Mouse (Mus musculus) kidney, embryonic 15.5 days (tissue): ENCODE measurements around the gene Col20a1. TPM values are rescaled to one million over a fixed set of nuclear protein-coding genes. Genes with fewer than 3 reads are reported as not detected.

ENCODE experiments used
- ATAC-seq: fragments of 200-750 bp; cut with Nextera tagmentation; replicated peaks from 2 replicates; pipeline ENCODE4 v1.8.0; 2017; ENCODE audit warnings: moderate TSS enrichment; ENCODE audit not compliant: low FRiP score
- H3K27ac ChIP-seq: fragments of 300-500 bp; sonication (generic); 2 replicates; pipeline ENCODE4 v1.5.1; 2015; ENCODE audit warnings: mild to moderate bottlenecking, inconsistent platforms
- H3K27me3 ChIP-seq: fragments of 300-500 bp; sonication (generic); 2 replicates; pipeline ENCODE4 v1.6.1; 2015; ENCODE audit warnings: inconsistent platforms
- H3K36me3 ChIP-seq: fragments of 300-500 bp; sonication (generic); 2 replicates; pipeline ENCODE4 v1.6.1; 2015; ENCODE audit warnings: inconsistent platforms
- H3K4me1 ChIP-seq: fragments of 300-500 bp; sonication (generic); 2 replicates; pipeline ENCODE4 v1.6.1; 2015; ENCODE audit warnings: inconsistent platforms
- H3K4me2 ChIP-seq: fragments of 300-500 bp; sonication (generic); 2 replicates; pipeline ENCODE4 v1.6.1; 2015; ENCODE audit warnings: moderate library complexity, mild to moderate bottlenecking, inconsistent platforms
- H3K4me3 ChIP-seq: fragments of 300-500 bp; sonication (generic); replicated peaks from 2 replicates; pipeline ENCODE4 v1.5.1; 2015; ENCODE audit warnings: mild to moderate bottlenecking, inconsistent platforms
- H3K9ac ChIP-seq: fragments of 300-500 bp; sonication (generic); 2 replicates; pipeline ENCODE4 v1.6.1; 2015; ENCODE audit warnings: mild to moderate bottlenecking, inconsistent platforms
- H3K9me3 ChIP-seq: fragments of 300-500 bp; sonication (generic); replicated peaks from 2 replicates; pipeline ENCODE4 v1.6.1; 2016; ENCODE audit warnings: inconsistent platforms
- WGBS: fragments of 180-500 bp; shearing (Covaris S2); methylation state at CpG from one replicate; pipeline ENCODE4 v1.1.7; 2015; ENCODE audit warnings: mixed read lengths; 5-methylcytosine and 5-hydroxymethylcytosine counted together
- polyA plus RNA-seq: library from polyadenylated mRNA; unstranded; fragments of >200 nt; fragmentation: Nextera tagmentation; extraction: Ambion mirVana; gene quantifications from 2 replicates; pipeline ENCODE4 v1.2.1, GENCODE M21; 2015

The Col20a1 gene
- polyA plus RNA-seq, 1 experiment from 2014 or later, result 0.69 TPM

DNA sequence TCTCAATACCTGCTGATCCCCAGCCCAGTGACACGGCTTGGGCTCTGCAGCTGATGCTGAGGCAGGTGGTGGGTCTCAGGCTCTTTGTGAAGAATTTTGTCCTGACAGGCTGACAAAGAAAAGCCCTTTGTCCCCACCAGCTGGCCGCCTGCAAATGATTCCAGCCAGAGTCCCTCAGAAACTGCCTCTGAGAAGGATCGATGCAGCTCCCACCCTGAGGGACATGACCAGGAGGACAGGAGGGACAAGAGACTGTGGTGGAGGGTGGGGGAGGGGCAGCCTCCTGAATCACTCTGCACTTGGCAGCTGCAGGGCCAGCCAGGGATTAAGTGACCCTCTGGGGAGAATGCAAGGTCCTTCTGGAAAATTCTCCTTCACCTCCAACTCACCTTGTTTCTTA lies 57.7 kb downstream of the Col20a1 start:
- Histone ChIP-seq H3K4me2 (no peak overlapping the region), H3K4me3 (no peak overlapping the region), H3K9me3 (no peaks in the 10 kb centered on the region), H3K27me3 (peaks cover 35% of the 10 kb centered on the region), H3K4me1 (peaks cover 37% of the 10 kb centered on the region), H3K9ac (no peak overlapping the region), H3K27ac (peak overlapping the region; percentile 45; the same call in 1 of the 2 replicates), H3K36me3 (no peaks in the 10 kb centered on the region)
- 18% methylated on average over 3 of the region's 3 CpGs for WGBS
- ATAC-seq, result no peak

DNA sequence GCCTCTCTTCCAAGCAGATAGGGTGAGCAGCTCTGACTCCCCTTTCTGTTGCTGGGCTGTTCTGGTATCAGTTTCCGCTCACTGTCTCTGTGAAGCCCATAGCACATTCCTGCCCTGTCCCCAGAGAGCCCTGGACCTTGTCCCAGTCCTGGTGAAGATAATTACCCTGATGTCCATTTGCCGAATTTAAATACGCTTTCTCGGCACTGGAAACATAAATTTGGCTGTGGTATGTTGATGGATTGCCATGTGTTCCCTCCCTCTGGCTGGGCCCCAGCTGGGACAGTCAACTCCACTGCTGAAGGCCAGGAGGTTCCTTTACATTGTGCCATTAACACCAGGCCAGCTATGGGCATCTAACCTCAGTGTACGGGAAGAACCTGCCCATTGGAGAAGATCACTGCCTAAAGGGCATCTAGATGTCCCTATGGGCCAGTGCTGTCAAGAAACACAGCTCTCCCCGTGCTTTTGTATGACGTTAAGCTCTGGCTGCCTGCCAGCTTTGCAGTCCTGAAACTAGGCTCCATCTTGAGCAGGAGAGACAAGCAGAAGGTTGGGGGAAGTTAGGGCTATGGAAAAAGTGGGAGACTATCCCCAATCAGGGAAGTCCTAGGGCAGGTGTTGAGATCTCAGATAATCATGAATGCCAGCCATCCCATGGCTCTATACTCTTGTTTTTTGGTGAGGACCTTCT lies 62.1 kb downstream of the Col20a1 start:
- Histone ChIP-seq H3K36me3 (no peaks in the 10 kb centered on the region), H3K4me1 (peaks cover 13% of the 10 kb centered on the region), H3K27ac (no peak overlapping the region), H3K9ac (no peak overlapping the region), H3K4me3 (no peak overlapping the region), H3K9me3 (no peaks in the 10 kb centered on the region), H3K4me2 (no peak overlapping the region), H3K27me3 (peaks cover 3% of the 10 kb centered on the region; the same call in 1 of the 2 replicates)
- no peak; the same call in 1 of the 2 replicates for ATAC-seq
- 45% methylated on average over 7 of the region's 7 CpGs for WGBS

DNA sequence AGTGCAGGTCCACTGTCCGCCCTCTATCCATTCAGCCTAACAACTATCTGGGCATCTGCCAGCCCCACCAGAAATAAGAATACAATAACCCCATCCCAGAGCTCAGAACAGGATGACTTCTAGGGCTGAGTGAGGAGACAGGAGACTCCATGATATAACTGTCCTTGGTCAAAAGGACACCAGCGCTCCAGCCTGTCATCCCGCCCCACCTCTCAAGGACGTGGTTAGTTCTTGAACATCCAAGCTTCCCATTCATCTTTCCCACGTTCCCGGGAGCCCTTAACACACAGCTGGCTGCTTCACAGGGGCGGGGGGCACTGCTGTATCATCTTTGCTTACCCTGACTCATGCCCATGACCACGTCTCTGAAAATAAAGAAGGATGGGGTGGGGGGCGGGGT lies 62.7 kb downstream of the Col20a1 start:
- peaks cover 7% of the 10 kb centered on the region for H3K4me1 ChIP-seq
- H3K9me3 ChIP-seq, result no peaks in the 10 kb centered on the region
- no peak overlapping the region for H3K4me3 ChIP-seq
- H3K36me3 ChIP-seq, result no peaks in the 10 kb centered on the region
- no peak overlapping the region for H3K9ac ChIP-seq
- no peak overlapping the region for H3K27ac ChIP-seq
- peaks cover 3% of the 10 kb centered on the region; the same call in 1 of the 2 replicates for H3K27me3 ChIP-seq
- no peak for ATAC-seq
- 73% methylated on average over 9 of the region's 9 CpGs for WGBS
- H3K4me2 ChIP-seq, result no peak overlapping the region

DNA sequence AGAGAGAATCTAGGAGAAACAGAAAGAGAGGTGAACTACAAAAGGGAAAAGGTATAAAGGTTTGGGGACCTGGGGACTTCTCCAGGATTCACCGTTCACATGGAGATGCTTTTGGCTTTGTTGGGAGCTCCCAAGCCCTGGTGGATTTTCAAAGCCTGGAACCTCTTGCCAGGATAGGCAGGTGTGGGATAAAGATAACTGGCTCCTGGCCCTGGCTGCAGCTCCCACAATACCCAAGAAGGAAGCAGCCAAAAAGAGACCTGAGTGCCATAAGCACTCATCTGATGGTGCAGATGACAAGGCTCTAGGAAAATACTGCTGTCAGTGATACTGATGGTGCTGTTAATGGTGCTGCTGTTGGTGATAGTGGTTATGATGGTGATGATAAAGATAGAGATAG lies 65.8 kb downstream of the Col20a1 start:
- 0 out of 2 replicates have a peak, but pooled peaks cover 5% of the 10 kb centered on the region for H3K4me1 ChIP-seq
- no peak overlapping the region for H3K9ac ChIP-seq
- peaks cover 8% of the 10 kb centered on the region; the same call in 1 of the 2 replicates for H3K27me3 ChIP-seq
- ATAC-seq, result no peak
- H3K4me3 ChIP-seq, result no peak overlapping the region
- H3K36me3 ChIP-seq, result no peaks in the 10 kb centered on the region
- no peak overlapping the region for H3K4me2 ChIP-seq
- 89% methylated on average over 1 of the region's 1 CpGs for WGBS
- H3K27ac ChIP-seq, result no peak overlapping the region
- no peaks in the 10 kb centered on the region for H3K9me3 ChIP-seq

DNA sequence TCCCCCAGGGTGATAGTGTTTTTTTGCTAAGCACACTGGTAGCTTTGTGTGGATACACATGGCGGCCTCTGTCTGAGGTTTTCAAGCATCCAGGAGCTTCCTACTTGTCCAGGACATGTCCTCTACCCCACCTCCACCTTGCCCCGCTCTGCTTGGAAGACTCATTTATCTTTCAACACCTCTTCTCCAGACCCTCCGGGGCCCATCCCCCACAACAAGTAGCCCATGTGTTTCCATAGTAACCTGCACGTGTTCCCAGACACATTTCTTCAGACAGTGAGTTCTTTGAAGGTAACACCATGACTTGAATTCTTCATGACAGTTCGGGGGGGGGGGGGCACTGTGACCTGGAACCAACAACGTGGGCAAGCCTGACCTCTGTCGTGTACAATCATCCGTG lies 71.0 kb downstream of the Col20a1 start:
- 30% methylated on average over 8 of the region's 8 CpGs for WGBS
- Histone ChIP-seq H3K27me3 (peaks cover 9% of the 10 kb centered on the region; the same call in 1 of the 2 replicates), H3K9ac (no peak overlapping the region), H3K36me3 (no peaks in the 10 kb centered on the region), H3K4me1 (peaks cover 9% of the 10 kb centered on the region; the same call in 1 of the 2 replicates), H3K9me3 (no peaks in the 10 kb centered on the region), H3K4me3 (no peak overlapping the region), H3K4me2 (no peak overlapping the region), H3K27ac (no peak overlapping the region)
- ATAC-seq, result no peak

DNA sequence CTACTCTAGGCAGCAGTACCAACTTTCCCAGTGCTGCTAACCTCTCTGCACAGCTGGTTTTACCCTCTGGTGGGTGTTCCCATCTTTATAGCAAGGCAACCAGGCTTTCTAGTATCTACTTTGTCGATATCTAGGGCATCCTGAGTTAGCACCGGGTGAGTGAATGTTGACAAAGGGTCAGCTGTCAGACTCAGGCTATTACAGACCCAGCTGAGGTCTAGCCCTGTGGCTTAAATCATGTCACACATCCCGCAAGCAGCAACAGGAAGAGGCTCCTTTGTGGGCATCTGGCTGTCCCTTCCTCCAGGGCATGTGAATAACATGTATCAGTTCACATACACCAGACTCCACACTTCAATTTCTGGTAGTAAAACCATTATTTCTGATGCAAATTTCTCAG lies 71.9 kb downstream of the Col20a1 start:
- Histone ChIP-seq H3K36me3 (no peaks in the 10 kb centered on the region), H3K27me3 (peaks cover 9% of the 10 kb centered on the region; the same call in 1 of the 2 replicates), H3K4me3 (no peak overlapping the region), H3K9me3 (no peaks in the 10 kb centered on the region), H3K27ac (no peak overlapping the region), H3K4me1 (peaks cover 9% of the 10 kb centered on the region; the same call in 1 of the 2 replicates), H3K4me2 (no peak overlapping the region), H3K9ac (no peak overlapping the region)
- ATAC-seq, result no peak
- 9% methylated on average over 3 of the region's 3 CpGs for WGBS

DNA sequence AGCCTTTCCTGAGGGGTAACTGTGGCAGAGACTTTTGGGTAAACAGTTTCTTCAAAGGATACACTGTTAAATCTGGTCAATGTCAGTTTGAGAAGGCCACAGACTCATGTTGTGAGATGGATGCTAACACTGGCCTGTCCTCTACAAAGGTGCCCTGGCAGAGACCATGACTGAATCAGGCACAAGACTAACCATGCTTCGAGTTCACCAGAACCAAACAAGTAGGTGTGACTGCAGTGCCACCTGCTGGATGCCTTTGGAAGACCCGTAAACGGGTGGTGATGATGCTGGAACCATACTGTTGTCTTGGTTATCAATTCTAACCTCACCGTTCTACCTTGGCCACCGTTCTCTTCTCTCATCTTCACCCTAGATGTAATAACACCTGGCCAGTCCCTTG lies 73.8 kb downstream of the Col20a1 start:
- H3K4me3 ChIP-seq, result no peak overlapping the region
- H3K36me3 ChIP-seq, result no peaks in the 10 kb centered on the region
- H3K27ac ChIP-seq, result no peak overlapping the region
- H3K4me1 ChIP-seq, result peaks cover 9% of the 10 kb centered on the region; the same call in 1 of the 2 replicates
- H3K4me2 ChIP-seq, result no peak overlapping the region
- WGBS, result 20% methylated on average over 5 of the region's 5 CpGs
- 0 out of 2 replicates have a peak, but pooled peaks cover 4% of the 10 kb centered on the region for H3K27me3 ChIP-seq
- H3K9ac ChIP-seq, result no peak overlapping the region
- 0 out of 2 replicates have a peak, but pooled peaks have one; percentile 29 for ATAC-seq
- no peaks in the 10 kb centered on the region for H3K9me3 ChIP-seq

DNA sequence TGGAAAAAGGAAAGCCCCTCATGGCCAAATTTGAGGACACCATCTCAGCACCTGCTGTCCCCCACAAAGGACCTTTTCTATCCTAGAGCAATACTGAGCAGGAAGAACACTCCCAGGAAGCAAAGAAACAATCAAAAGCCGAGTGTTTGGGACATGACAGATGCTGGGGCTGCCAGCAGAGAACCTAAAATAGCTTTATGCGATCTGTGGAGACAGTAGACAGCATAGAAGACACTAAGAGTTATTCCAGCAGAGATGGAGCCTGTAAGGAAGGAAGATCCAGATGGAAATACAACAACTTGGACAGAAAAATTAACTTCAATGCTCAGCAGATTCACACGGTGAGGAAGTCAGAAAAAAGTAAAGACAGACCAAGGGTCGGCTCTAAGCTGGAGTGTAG lies 79.5 kb downstream of the Col20a1 start:
- Histone ChIP-seq H3K9me3 (no peaks in the 10 kb centered on the region), H3K9ac (no peak overlapping the region), H3K4me2 (no peak overlapping the region), H3K27ac (no peak overlapping the region), H3K36me3 (no peaks in the 10 kb centered on the region), H3K4me3 (no peak overlapping the region), H3K4me1 (no peaks in the 10 kb centered on the region), H3K27me3 (no peaks in the 10 kb centered on the region)
- no peak for ATAC-seq
- 44% methylated on average over 4 of the region's 4 CpGs for WGBS

Other genes with a start within 250 kb of the Col20a1 start
- gene Bhlhe23, start 209.6 kb upstream of the Col20a1 start, polyA plus RNA-seq, result not detected in 2 replicates
- 58.2 and 61.6 TPM in 2 replicates for gene Ythdf1, start 65.6 kb upstream of the Col20a1 start, polyA plus RNA-seq
- not detected in 2 replicates for gene Birc7, start 57.5 kb upstream of the Col20a1 start, polyA plus RNA-seq
- 33.4 and 34.5 TPM in 2 replicates for gene Nkain4, start 31.8 kb upstream of the Col20a1 start, polyA plus RNA-seq
- 90.4 and 105 TPM in 2 replicates for gene Arfgap1, start 19.3 kb upstream of the Col20a1 start, polyA plus RNA-seq
- 4.1 and 5.0 TPM in 2 replicates for gene Chrna4, start 57.0 kb downstream of the Col20a1 start, polyA plus RNA-seq
- gene Kcnq2, start 148.8 kb downstream of the Col20a1 start, polyA plus RNA-seq, result 0.33 and 0.68 TPM in 2 replicates
- gene Eef1a2, start 170.5 kb downstream of the Col20a1 start, polyA plus RNA-seq, result 0.08 and 0.17 TPM in 2 replicates
- 315 and 330 TPM in 2 replicates for gene Ppdpf, start 200.7 kb downstream of the Col20a1 start, polyA plus RNA-seq
- 0.04 TPM in 1 of 2 replicates, not detected in the other for gene Ptk6, start 216.3 kb downstream of the Col20a1 start, polyA plus RNA-seq
- 0.24 and 0.45 TPM in 2 replicates for gene Srms, start 226.7 kb downstream of the Col20a1 start, polyA plus RNA-seq
- 0.14 and 0.26 TPM in 2 replicates for gene Fndc11, start 233.5 kb downstream of the Col20a1 start, polyA plus RNA-seq